Mouse (Mus musculus) heart, postnatal 0 days (tissue): ENCODE measurements around the gene Naaladl2.

ENCODE experiments used
- CTCF ChIP-seq: IDR thresholded peaks from 2 replicates; pipeline ENCODE4 v1.5.1; 2016; ENCODE audit warnings: antibody characterized with exemption, control low read depth, low read depth
- EP300 ChIP-seq: IDR thresholded peaks from 2 replicates; pipeline ENCODE4 v1.6.1; 2016; ENCODE audit warnings: antibody characterized with exemption, low read depth

GRCm38 (mm10) chr3:24690162-24690915 lies 453.7 kb downstream of the Naaladl2 start:
- TF ChIP-seq CTCF (no peak), EP300 (no peak)
